Mouse (Mus musculus) heart, adult 2 months (tissue): Measurements from ENCODE around the gene Zfp207. TPM values are rescaled to one million over a fixed set of nuclear protein-coding genes. Genes with fewer than 3 reads are reported as not detected.
A peak's percentile ranks its signal among the peaks of the same experiment; 100 is the strongest.

ENCODE experiments used
- DNase-seq, 2 experiments: peaks; one replicate each; pipeline ENCODE4 v3.0.0; 2021
- H3K27ac ChIP-seq: fragments of 200-600 bp; 2 replicates; pipeline ENCODE4 v1.8.1; 2022
- H3K27me3 ChIP-seq: fragments of 200-500 bp; 2 replicates; pipeline ENCODE4 v1.6.1; 2012; ENCODE audit warnings: mild to moderate bottlenecking, low read length, inconsistent platforms, mixed read lengths; ENCODE audit not compliant: control insufficient read depth, insufficient read depth
- H3K36me3 ChIP-seq: fragments of 200-500 bp; 2 replicates; pipeline ENCODE4 v1.6.1; 2012; ENCODE audit warnings: low read length, inconsistent platforms; ENCODE audit not compliant: control insufficient read depth, insufficient read depth
- H3K4me1 ChIP-seq: fragments of 200-500 bp; 2 replicates; pipeline ENCODE4 v1.6.1; 2011; ENCODE audit warnings: low read length; ENCODE audit not compliant: control insufficient read depth, insufficient read depth
- H3K4me3 ChIP-seq: fragments of 200-600 bp; 2 replicates; pipeline ENCODE4 v1.8.1; 2022
- H3K79me2 ChIP-seq: fragments of 200-500 bp; replicated peaks from 2 replicates; pipeline ENCODE4 v1.6.1; 2012; ENCODE audit warnings: mild to moderate bottlenecking, inconsistent platforms, low read length, moderate library complexity, mixed read lengths; ENCODE audit not compliant: control insufficient read depth, insufficient read depth
- H3K9ac ChIP-seq: fragments of 200-500 bp; 2 replicates; pipeline ENCODE4 v1.6.1; 2012; ENCODE audit warnings: low read depth, mild to moderate bottlenecking, control low read depth, inconsistent platforms, low read length, mixed read lengths
- CTCF ChIP-seq: fragments of 200-600 bp; IDR thresholded peaks from 2 replicates; pipeline ENCODE4 v1.8.1; 2022; ENCODE audit warnings: antibody characterized with exemption, mild to moderate bottlenecking, moderate library complexity
- EP300 ChIP-seq: fragments of 200-500 bp; IDR thresholded peaks from 2 replicates; pipeline ENCODE4 v1.6.1; 2011; ENCODE audit warnings: low read depth, low read length, control low read depth; ENCODE audit not compliant: insufficient read depth
- POLR2A ChIP-seq: fragments of 200-500 bp; IDR thresholded peaks from 2 replicates; pipeline ENCODE4 v1.6.1; 2011; ENCODE audit warnings: mild to moderate bottlenecking, low read depth, low read length, control low read depth; ENCODE audit not compliant: insufficient read depth
- WGBS: fragments of 180-500 bp; shearing (Covaris S2); methylation state at CpG from one replicate; pipeline ENCODE4 v1.1.7; 2018; 5-methylcytosine and 5-hydroxymethylcytosine counted together
- intact Hi-C: fragments of 180-260 bp; cut with DNase I; formaldehyde crosslinking; loops from one replicate; pipeline ENCODE4 v1.15.1; 2025
- polyA plus RNA-seq: library from polyadenylated mRNA; depleted of rRNA; stranded (reverse); fragments of >200 nt; gene quantifications from 2 replicates; pipeline ENCODE4 v1.2.3, GENCODE M21; 2012; rRNA removed
- total RNA-seq, 2 experiments: library from RNA; stranded (reverse); gene quantifications; 2 replicates each; pipeline ENCODE4 v1.2.3; 2021

Gene Zfp207
- total and polyA plus RNA-seq, 3 experiments, result 58.3 to 63.0 (median 59.9) TPM

DNA sequence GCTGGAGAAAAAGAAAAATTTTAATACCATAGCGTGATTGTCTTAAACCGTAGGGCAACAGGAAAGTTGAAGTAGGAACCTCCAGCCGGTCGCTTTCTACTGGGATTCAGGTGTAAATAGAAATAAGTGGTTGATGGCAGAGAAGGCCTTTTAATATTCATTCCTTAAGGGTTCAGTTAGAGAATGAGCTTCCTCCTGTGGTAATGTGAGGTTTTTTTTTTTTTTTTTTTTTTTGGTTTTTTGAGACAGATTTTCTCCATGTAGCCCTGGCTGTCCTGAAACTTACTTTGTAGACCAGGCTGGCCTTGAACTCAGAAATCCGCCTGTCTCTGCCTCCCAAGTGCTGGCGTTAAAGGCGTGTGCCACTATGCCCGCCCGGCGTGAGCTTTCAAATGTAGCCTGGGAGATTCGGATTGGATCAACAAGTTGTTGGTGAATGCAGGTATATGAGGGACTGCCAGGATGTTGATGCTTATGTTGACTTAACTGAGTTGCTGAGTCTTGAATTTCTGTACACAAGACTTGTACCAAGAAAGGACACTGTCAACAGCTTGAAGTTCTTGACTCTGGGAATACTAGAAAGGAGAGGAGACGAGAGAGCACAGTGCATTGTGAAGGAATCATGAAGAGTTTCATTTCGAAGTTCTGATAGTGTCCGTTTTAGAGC is 46.6 kb downstream of the Zfp207 start:
- peaks cover 5% of the 10 kb centered on the region for H3K36me3 ChIP-seq
- intact Hi-C loops, result no loop called here
- no peaks in the 10 kb centered on the region for H3K27me3 ChIP-seq
- peak overlapping the region; percentile 94 for H3K27ac ChIP-seq
- 0 out of 2 replicates have a peak, but pooled peaks cover 2% of the 10 kb centered on the region for H3K79me2 ChIP-seq
- 34% methylated on average over 14 of the region's 14 CpGs for WGBS
- no peak for TF ChIP-seq POLR2A
- no peak for TF ChIP-seq CTCF
- TF ChIP-seq EP300, result no peak
- H3K4me1 ChIP-seq, result no peaks in the 10 kb centered on the region
- peak overlapping the region; percentile 97 for H3K9ac ChIP-seq
- H3K4me3 ChIP-seq, result peak overlapping the region; percentile 95
- DNase-seq, result no peak

- no peak for DNase-seq
- Histone ChIP-seq H3K79me2 (0 out of 2 replicates have a peak, but pooled peaks cover 2% of the 10 kb centered on the region), H3K4me1 (no peaks in the 10 kb centered on the region), H3K36me3 (peaks cover 5% of the 10 kb centered on the region), H3K27me3 (no peaks in the 10 kb centered on the region), H3K4me3 (no peak overlapping the region), H3K27ac (no peak overlapping the region), H3K9ac (no peak overlapping the region)
- 72% methylated on average over 3 of the region's 3 CpGs for WGBS
- TF ChIP-seq POLR2A (no peak), EP300 (no peak), CTCF (no peak)
- intact Hi-C loops, result no loop called here
Observed at GRCm38 (mm10) chr11:80430366-80430910, 47.4 kb downstream of the Zfp207 start.

DNA sequence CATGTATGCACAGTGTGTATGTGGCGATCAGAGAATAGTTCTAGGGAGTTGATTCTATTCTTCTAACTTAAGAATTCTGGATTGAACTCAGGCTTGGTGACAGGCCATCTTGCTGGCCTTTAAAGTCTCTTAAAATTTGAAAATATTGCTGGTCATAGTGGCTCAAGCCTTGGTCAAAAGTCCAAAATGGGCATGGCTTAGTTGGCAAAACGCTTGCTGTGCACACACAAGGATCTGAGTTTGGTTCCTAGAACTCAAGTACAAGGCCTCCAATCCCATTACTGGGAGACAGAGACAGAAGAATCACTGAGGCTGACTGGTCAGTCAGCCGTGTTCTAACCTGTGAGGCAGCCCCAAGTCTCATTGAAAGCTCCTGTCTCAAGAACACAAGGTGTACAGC is 63.8 kb downstream of the Zfp207 start:
- Histone ChIP-seq H3K9ac (no peak overlapping the region), H3K27me3 (no peaks in the 10 kb centered on the region), H3K36me3 (peaks cover 9% of the 10 kb centered on the region), H3K4me3 (no peak overlapping the region), H3K27ac (no peak overlapping the region), H3K4me1 (no peaks in the 10 kb centered on the region; the same call in 1 of the 2 replicates), H3K79me2 (no peaks in the 10 kb centered on the region)
- no peak for DNase-seq
- TF ChIP-seq EP300 (no peak), CTCF (no peak), POLR2A (no peak)
- 97% methylated on average over 3 of the region's 3 CpGs for WGBS
- intact Hi-C loops, result no loop called here

GRCm38 (mm10) chr11:80449859-80450258 is 66.8 kb downstream of the Zfp207 start:
- Histone ChIP-seq H3K4me1 (no peaks in the 10 kb centered on the region; the same call in 1 of the 2 replicates), H3K9ac (no peak overlapping the region), H3K4me3 (no peak overlapping the region), H3K36me3 (peaks cover 8% of the 10 kb centered on the region), H3K79me2 (no peaks in the 10 kb centered on the region), H3K27me3 (no peaks in the 10 kb centered on the region), H3K27ac (no peak overlapping the region)
- intact Hi-C loops, result no loop called here
- DNase-seq, result no peak
- WGBS, result 87% methylated on average over 2 of the region's 2 CpGs
- peak; percentile 19; the same call in 1 of the 2 replicates for TF ChIP-seq CTCF
- TF ChIP-seq EP300, result no peak
- no peak for TF ChIP-seq POLR2A

GRCm38 (mm10) chr11:80452242-80452641 is 69.2 kb downstream of the Zfp207 start:
- TF ChIP-seq EP300, result no peak
- TF ChIP-seq CTCF, result no peak
- no peak for TF ChIP-seq POLR2A
- Histone ChIP-seq H3K27me3 (no peaks in the 10 kb centered on the region), H3K4me3 (no peak overlapping the region), H3K79me2 (no peaks in the 10 kb centered on the region), H3K36me3 (peaks cover 3% of the 10 kb centered on the region), H3K27ac (no peak overlapping the region), H3K9ac (no peak overlapping the region), H3K4me1 (no peaks in the 10 kb centered on the region; the same call in 1 of the 2 replicates)
- WGBS, result 67% methylated on average over 3 of the region's 3 CpGs
- intact Hi-C loops, result no loop called here
- DNase-seq, result no peak

GRCm38 (mm10) chr11:80453198-80453597 is 70.1 kb downstream of the Zfp207 start:
- no peak overlapping the region for H3K9ac ChIP-seq
- H3K27me3 ChIP-seq, result no peaks in the 10 kb centered on the region
- no peak overlapping the region for H3K4me3 ChIP-seq
- TF ChIP-seq POLR2A (no peak), CTCF (no peak), EP300 (no peak)
- H3K79me2 ChIP-seq, result no peaks in the 10 kb centered on the region
- H3K36me3 ChIP-seq, result peaks cover 1% of the 10 kb centered on the region
- 90% methylated on average over 1 of the region's 1 CpGs for WGBS
- H3K4me1 ChIP-seq, result no peaks in the 10 kb centered on the region; the same call in 1 of the 2 replicates
- H3K27ac ChIP-seq, result no peak overlapping the region
- DNase-seq, result no peak
- intact Hi-C loops, result no loop called here

Other genes with a start within 250 kb of the Zfp207 start
- gene Tefm, start 241.1 kb upstream of the Zfp207 start, total RNA-seq, result 10 to 100 TPM; 24.4 to 28.7 TPM
- gene Tefm, start 241.1 kb upstream of the Zfp207 start, polyA plus RNA-seq, result 14.7 and 21.3 TPM in 2 replicates
- gene Adap2, start 229.2 kb upstream of the Zfp207 start, total RNA-seq, result 10 to 100 TPM; 10.5 to 11.0 TPM
- gene Adap2, start 229.2 kb upstream of the Zfp207 start, polyA plus RNA-seq, result 5.5 and 8.1 TPM in 2 replicates
- gene Rnf135, start 199.4 kb upstream of the Zfp207 start, total RNA-seq, result 1 to 10 TPM; 4.4 to 4.6 TPM
- 5.4 and 6.3 TPM in 2 replicates for gene Rnf135, start 199.4 kb upstream of the Zfp207 start, polyA plus RNA-seq
- 10 to 100 TPM; 57.2 to 60.7 TPM for gene Rhot1, start 174.3 kb upstream of the Zfp207 start, total RNA-seq
- gene Rhot1, start 174.3 kb upstream of the Zfp207 start, polyA plus RNA-seq, result 38.7 and 69.5 TPM in 2 replicates
- gene Rhbdl3, start 82.4 kb upstream of the Zfp207 start, total RNA-seq, result 10 to 100 TPM in 1 of 2 experiments, 1 to 10 TPM in 1; 6.8 to 11.1 TPM
- 9.4 and 12.6 TPM in 2 replicates for gene Rhbdl3, start 82.4 kb upstream of the Zfp207 start, polyA plus RNA-seq
- gene 5730455P16Rik, start 5.2 kb upstream of the Zfp207 start, total RNA-seq, result 10 to 100 TPM; 19.2 to 22.8 TPM
- gene 5730455P16Rik, start 5.2 kb upstream of the Zfp207 start, polyA plus RNA-seq, result 4.6 and 10.2 TPM in 2 replicates
- gene Psmd11, start 45.3 kb downstream of the Zfp207 start, total RNA-seq, result 100 to 1,000 TPM in 1 of 2 experiments, 10 to 100 TPM in 1; 98.4 to 107 TPM
- gene Psmd11, start 45.3 kb downstream of the Zfp207 start, polyA plus RNA-seq, result 51.3 and 83.3 TPM in 2 replicates
- gene Cdk5r1, start 93.7 kb downstream of the Zfp207 start, total RNA-seq, result 1 to 10 TPM in 1 of 2 experiments, under 1 TPM in 1; 0.84 to 2.3 TPM
- gene Cdk5r1, start 93.7 kb downstream of the Zfp207 start, polyA plus RNA-seq, result 0.61 and 0.85 TPM in 2 replicates